ENCODE assay signal across 9 mouse cellular contexts in the genomic region with DNA sequence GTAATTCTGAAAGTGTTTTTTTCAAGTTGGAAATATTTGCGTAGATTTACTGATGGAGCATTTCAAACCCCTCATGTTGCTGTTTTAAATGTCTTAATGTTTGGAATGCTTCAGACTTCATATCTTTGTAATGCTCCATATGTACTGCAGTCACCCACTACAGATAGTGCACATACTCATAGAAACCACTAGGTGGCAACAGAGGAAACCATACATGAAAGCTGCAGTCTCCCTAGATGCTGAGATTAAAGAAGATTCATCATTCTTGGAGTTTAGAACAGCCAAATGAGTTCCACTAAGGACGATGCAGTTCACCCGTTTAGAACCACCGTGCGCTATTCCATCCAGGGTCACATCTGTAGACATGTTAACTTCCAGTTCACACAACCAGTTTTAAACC. TPM values are rescaled to one million over a fixed set of nuclear protein-coding genes. Genes with fewer than 3 reads are reported as not detected.
DNase-seq lines count a peak whose midpoint lies in the region; ATAC-seq and TF ChIP-seq lines count a peak whose summit lies in the region.
"Had no signal": no experiment of that assay in that cellular context is flagged by ENCODE, and none has a peak within 500 bp of the region (broad histone marks: within the 10 kb centered on the region; RNA-seq: fewer than 3 reads in every experiment).

No protein-coding gene starts in this region.

- WGBS in spleen, adult 2 months: 18% methylated on average over 5 of the region's 5 CpGs
- 14% methylated on average over 5 of the region's 5 CpGs for WGBS in liver, postnatal 0 days (ENCODE audit: insufficient replicate concordance)

- DNase-seq in heart, adult 18-20 months: peak; percentile 15
- no peak for DNase-seq in heart, adult 11 months
- peak in 1 of 2 experiments; percentile 5 for DNase-seq in spleen, adult 2 months (ENCODE audit: low read depth in 1 of 2, low spot score in 2 of 2)
- no peak for DNase-seq in spleen, postnatal 10 days (ENCODE audit: low spot score in 2 of 2)
- no peak for DNase-seq in liver, postnatal 0 days
- no peak for DNase-seq in urinary bladder, postnatal 4 days (ENCODE audit: low spot score in 2 of 2)
- no peak for DNase-seq in spleen, postnatal 4 days (ENCODE audit: low spot score in 2 of 2)

- H3K9ac ChIP-seq in liver, postnatal 0 days (replicated peaks): no peak overlapping the region

- H3K4me2 ChIP-seq in liver, postnatal 0 days (ENCODE audit: low read depth, low read length): no peak overlapping the region

- H3K27me3 ChIP-seq in spleen, adult 2 months (ENCODE audit: control insufficient read depth, insufficient read depth, low read length): no peaks in the 10 kb centered on the region
- H3K27me3 ChIP-seq in liver, postnatal 0 days (ENCODE audit: insufficient read depth, low read length): no peaks in the 10 kb centered on the region

- no peaks in the 10 kb centered on the region; the same call in 1 of the 2 replicates for H3K4me1 ChIP-seq in spleen, adult 2 months (ENCODE audit: control insufficient read depth, insufficient read depth, insufficient read length)
- H3K4me1 ChIP-seq in liver, postnatal 0 days (ENCODE audit: insufficient read depth): no peaks in the 10 kb centered on the region

- H3K4me3 ChIP-seq in spleen, adult 2 months (ENCODE audit: extremely low read depth, insufficient read depth, insufficient read length): no peak overlapping the region
- H3K4me3 ChIP-seq in liver, postnatal 0 days (ENCODE audit: low read depth, low read length): no peak overlapping the region

- ATAC-seq in erythroid progenitor cell, adult 5-6 weeks (replicated peaks; ENCODE audit: low FRiP score, poor library complexity, severe bottlenecking): peak; percentile 81
- ATAC-seq in liver, postnatal 0 days: no peak

- H3K36me3 ChIP-seq in spleen, adult 2 months (ENCODE audit: control insufficient read depth, insufficient read depth, low read length): no peaks in the 10 kb centered on the region
- no peaks in the 10 kb centered on the region for H3K36me3 ChIP-seq in liver, postnatal 0 days (replicated peaks; ENCODE audit: insufficient read depth, low read length)

- TF ChIP-seq CTCF in spleen, adult 2 months (IDR thresholded peaks at IDR 0.05; ENCODE audit: extremely low read depth, insufficient read depth, insufficient read length, insufficient replicate concordance): peak; percentile 11; the same call in 1 of the 2 replicates
- peak; percentile 83 for TF ChIP-seq CTCF in liver, postnatal 0 days (IDR thresholded peaks at IDR 0.05; ENCODE audit: low read depth)

- H3K27ac ChIP-seq in spleen, adult 2 months (ENCODE audit: insufficient read depth, low read length): no peak overlapping the region
- H3K27ac ChIP-seq in liver, postnatal 0 days (ENCODE audit: low read depth): no peak overlapping the region

- no peak for TF ChIP-seq POLR2A in spleen, adult 2 months (IDR thresholded peaks at IDR 0.05; ENCODE audit: low read depth, low read length)

- H3K9me3 ChIP-seq in liver, postnatal 0 days (ENCODE audit: low read length): no peaks in the 10 kb centered on the region

- TF ChIP-seq EP300 in liver, postnatal 0 days (IDR thresholded peaks at IDR 0.05; ENCODE audit: low read depth): no peak

RNA-seq across cellular contexts. Expression of a gene that starts 0.8 kb away (rescaled TPM):
- total RNA-seq in heart, adult 18-20 months (2021): not detected
- not detected in 2 replicates for polyA plus RNA-seq in spleen, adult 2 months (2012; rRNA removed)
- not detected in 2 replicates for total RNA-seq in erythroid progenitor cell, adult 5-6 weeks (2015; ENCODE audit: low replicate concordance)
- not detected in 2 replicates for total RNA-seq in erythroid progenitor cell, adult 5-6 weeks (2017; ENCODE audit: low replicate concordance)
- not detected in 2 replicates for polyA plus RNA-seq in liver, postnatal 0 days (2015; fragmentation: Nextera tagmentation; extraction: Ambion mirVana)

RNA-seq across cellular contexts. Expression of a gene that starts 7.5 kb away (rescaled TPM):
- total RNA-seq in heart, adult 18-20 months (2021): not detected
- polyA plus RNA-seq in spleen, adult 2 months (2012; rRNA removed): not detected in 2 replicates
- not detected in 2 replicates for total RNA-seq in erythroid progenitor cell, adult 5-6 weeks (2015; ENCODE audit: low replicate concordance)
- total RNA-seq in erythroid progenitor cell, adult 5-6 weeks (2017; ENCODE audit: low replicate concordance): not detected in 2 replicates
- polyA plus RNA-seq in liver, postnatal 0 days (2015; fragmentation: Nextera tagmentation; extraction: Ambion mirVana): not detected in 2 replicates
- total RNA-seq: layer of hippocampus, postnatal 10 days had no signal

RNA-seq across cellular contexts. Expression of a gene that starts 17.2 kb away (rescaled TPM):
- total RNA-seq in heart, adult 18-20 months (2021): 100 to 1,000 TPM; 121 to 123 TPM
- polyA plus RNA-seq in spleen, adult 2 months (2012; rRNA removed): 19.3 and 33.1 TPM in 2 replicates
- 5.0 and 55.9 TPM in 2 replicates for total RNA-seq in erythroid progenitor cell, adult 5-6 weeks (2015; ENCODE audit: low replicate concordance)
- total RNA-seq in erythroid progenitor cell, adult 5-6 weeks (2017; ENCODE audit: low replicate concordance): 13.7 and 47.4 TPM in 2 replicates
- polyA plus RNA-seq in liver, postnatal 0 days (2015; fragmentation: Nextera tagmentation; extraction: Ambion mirVana): 49.4 and 51.3 TPM in 2 replicates

RNA-seq across cellular contexts. Expression of a gene that starts 59.7 kb away (rescaled TPM):
- under 1 TPM; 0.87 to 0.93 TPM for total RNA-seq in heart, adult 18-20 months (2021)
- polyA plus RNA-seq in spleen, adult 2 months (2012; rRNA removed): 0.19 and 0.27 TPM in 2 replicates
- not detected in 2 replicates for total RNA-seq in erythroid progenitor cell, adult 5-6 weeks (2015; ENCODE audit: low replicate concordance)
- total RNA-seq in erythroid progenitor cell, adult 5-6 weeks (2017; ENCODE audit: low replicate concordance): not detected in 2 replicates
- 0.02 and 0.06 TPM in 2 replicates for polyA plus RNA-seq in liver, postnatal 0 days (2015; fragmentation: Nextera tagmentation; extraction: Ambion mirVana)

Comparison
In these comparisons a context has a peak if more than half of its experiments do, and no peak if none do; other contexts are left out.
1. DNase-seq: peak in heart, adult 18-20 months (2 of 2); none in heart, adult 11 months (single experiment), spleen, postnatal 10 days (0 of 2), liver, postnatal 0 days (single experiment), urinary bladder, postnatal 4 days (0 of 2) and spleen, postnatal 4 days (0 of 2).